In the genomic region with DNA sequence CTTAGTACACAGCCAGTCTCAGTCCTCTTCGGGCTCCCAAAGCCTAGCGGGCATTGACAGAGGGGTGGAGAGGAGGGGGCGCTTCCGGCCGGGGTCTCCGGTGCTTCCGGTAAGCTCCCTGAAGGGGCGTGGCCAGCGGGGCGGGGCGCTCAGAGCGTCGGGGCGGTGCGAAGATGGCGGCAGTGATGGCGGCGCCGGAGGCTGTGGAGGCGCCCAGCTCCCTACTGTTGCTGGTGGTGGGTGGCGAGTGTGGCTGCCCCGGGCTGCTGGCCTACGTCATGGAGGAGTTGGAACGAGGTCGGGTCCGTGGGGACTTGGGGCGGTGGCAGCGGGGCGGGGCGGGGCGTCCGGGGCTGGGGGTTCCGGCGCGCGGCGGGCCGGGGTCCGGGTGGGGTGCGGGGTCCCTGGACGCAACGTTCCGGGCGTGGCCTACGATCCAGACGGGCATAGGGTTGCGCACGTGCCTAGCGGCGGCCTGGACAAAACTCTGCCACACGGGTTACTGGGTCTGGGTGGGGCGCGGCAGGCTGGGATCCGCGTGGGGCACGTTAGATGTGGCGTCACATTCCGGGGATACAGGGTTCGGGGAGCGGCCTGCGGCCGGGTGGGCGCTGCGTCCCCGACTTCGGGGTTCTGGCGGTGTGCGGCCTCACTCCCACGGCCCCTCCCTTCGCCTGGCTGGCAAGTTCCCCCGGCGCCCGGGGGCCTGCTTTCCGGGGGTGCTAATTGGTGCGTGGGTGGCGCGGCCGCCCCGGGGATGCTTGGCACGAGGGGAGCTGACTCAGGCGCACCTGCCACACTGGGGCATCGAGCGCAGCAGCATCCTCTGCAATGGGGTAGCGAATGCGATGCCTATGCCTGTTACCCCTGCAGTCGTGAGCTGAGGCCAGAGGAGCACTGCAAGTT, we compare ENCODE assay signal across 8 mouse cellular contexts. TPM values are rescaled to one million over a fixed set of nuclear protein-coding genes. Genes with fewer than 3 reads are reported as not detected.
DNase-seq lines count a peak whose midpoint lies in the region; ATAC-seq lines count a peak whose summit lies in the region.

A gene (plus strand): TSS at position 102 of the 906 bp plus-strand sequence.

- peaks cover 3% of the 10 kb centered on the region; the same call in 1 of the 2 replicates for H3K27me3 ChIP-seq in hindbrain, embryonic 14.5 days (ENCODE audit: control insufficient read depth, insufficient read depth, low read length)

- H3K4me1 ChIP-seq in hindbrain, embryonic 14.5 days (replicated peaks; ENCODE audit: control insufficient read depth, insufficient read depth, low read length), result peaks cover 9% of the 10 kb centered on the region

- peak within 1 kb of the TSS; percentile 89 for H3K27ac ChIP-seq in hindbrain, embryonic 14.5 days

- peak; percentile 89 for DNase-seq in R1 (ENCODE audit: low read depth, low spot score)
- DNase-seq in cerebellum, postnatal 25 days, result peak; percentile 84 to 92
- peak; percentile 77 to 83 for DNase-seq in frontal cortex, postnatal 36 days (ENCODE audit: low spot score in 2 of 2)
- peak; percentile 92 for DNase-seq in hindbrain, embryonic 14.5 days (ENCODE audit: low spot score)
- DNase-seq in left cerebral cortex, adult 18-20 months (ENCODE audit: low spot score in 2 of 2), result peak; percentile 78 to 85
- peak; percentile 85 to 88 for DNase-seq in lung, postnatal 4 days
- DNase-seq in retina, postnatal 1 day, result peak; percentile 95
- no peak for DNase-seq in urinary bladder, adult 2 months (ENCODE audit: low spot score)

- H3K4me2 ChIP-seq in hindbrain, embryonic 14.5 days (replicated peaks), result peak within 1 kb of the TSS; percentile 74

- WGBS in hindbrain, embryonic 14.5 days, result under 1% methylated on average over 82 of the region's 86 CpGs

- no peaks in the 10 kb centered on the region for H3K36me3 ChIP-seq in hindbrain, embryonic 14.5 days (replicated peaks; ENCODE audit: control insufficient read depth, insufficient read depth)

- ATAC-seq in hindbrain, embryonic 14.5 days (ENCODE audit: low FRiP score), result peak; percentile 94

- H3K4me3 ChIP-seq in hindbrain, embryonic 14.5 days (replicated peaks; ENCODE audit: low read length), result peak within 1 kb of the TSS; percentile 76

- H3K9ac ChIP-seq in hindbrain, embryonic 14.5 days, result peak within 1 kb of the TSS; percentile 90

- H3K9me3 ChIP-seq in hindbrain, embryonic 14.5 days (ENCODE audit: control insufficient read depth, low read length), result no peaks in the 10 kb centered on the region

RNA-seq across cellular contexts. Expression of the gene that starts here (rescaled TPM):
- polyA plus RNA-seq in hindbrain, embryonic 14.5 days (2014; fragmentation: Nextera tagmentation; extraction: Ambion mirVana), result 49.6 and 51.4 TPM in 2 replicates
- 10 to 100 TPM; 87.1 to 98.0 TPM for total RNA-seq in left cerebral cortex, adult 18-20 months (2021)
- 30.8 and 34.4 TPM in 2 replicates for polyA plus RNA-seq in urinary bladder, adult 2 months (2012; rRNA removed)
